Mouse (Mus musculus) thymus, postnatal 25 days (tissue): ENCODE measurements at regions not wholly inside any gene's neighbourhood (a gene's known extent, or its start where the extent isn't known, plus 50 kb on each side); places are given as distances from the start of the nearest gene placed in this dataset.

ENCODE experiments used
- DNase-seq: peaks from one replicate; pipeline ENCODE4 v3.0.0; 2022

DNA sequence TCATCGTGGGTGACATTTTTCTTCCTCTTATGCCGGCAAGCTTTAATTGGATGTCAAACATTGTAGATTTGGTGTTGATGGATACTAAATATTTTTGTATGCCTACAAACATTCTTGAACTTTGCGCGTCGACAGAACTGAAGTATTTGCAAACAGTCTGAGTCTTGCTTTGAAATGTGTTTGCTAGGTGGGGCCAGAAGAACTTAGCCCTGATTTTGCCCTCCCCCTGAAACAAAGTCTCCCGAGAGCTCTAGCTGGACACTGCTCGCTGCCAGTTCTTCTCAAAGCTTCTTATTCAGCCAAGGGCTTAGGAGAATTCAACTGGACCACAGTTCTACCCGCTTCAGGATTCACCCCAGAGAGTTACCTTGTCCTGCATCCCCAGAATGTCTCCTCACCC is 133.0 kb downstream of the Rpap3 start:
- no peak for DNase-seq

DNA sequence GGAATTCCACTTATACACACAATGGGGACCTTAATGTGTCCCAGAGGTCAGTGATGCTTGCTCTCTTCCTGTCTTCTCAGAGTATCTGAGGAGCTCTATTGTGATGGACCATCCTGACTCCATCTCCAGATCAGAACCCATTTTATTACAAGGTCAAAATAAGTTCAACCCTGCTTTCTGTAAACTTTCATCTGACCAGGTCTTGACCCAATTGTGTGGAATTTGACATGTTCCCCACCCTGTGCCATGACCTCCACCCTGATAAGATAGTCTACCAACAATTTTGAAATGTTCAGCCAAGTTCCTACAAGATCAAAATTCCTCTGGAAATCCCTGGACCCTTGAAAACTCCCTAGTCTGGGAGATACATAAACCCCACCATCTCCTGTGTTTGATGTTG is 133.7 kb downstream of the Rpap3 start:
- no peak for DNase-seq

- DNase-seq = no peak
Measured at GRCm38 (mm10) chr15:97560096-97560495, 145.5 kb downstream of the Rpap3 start.

DNA sequence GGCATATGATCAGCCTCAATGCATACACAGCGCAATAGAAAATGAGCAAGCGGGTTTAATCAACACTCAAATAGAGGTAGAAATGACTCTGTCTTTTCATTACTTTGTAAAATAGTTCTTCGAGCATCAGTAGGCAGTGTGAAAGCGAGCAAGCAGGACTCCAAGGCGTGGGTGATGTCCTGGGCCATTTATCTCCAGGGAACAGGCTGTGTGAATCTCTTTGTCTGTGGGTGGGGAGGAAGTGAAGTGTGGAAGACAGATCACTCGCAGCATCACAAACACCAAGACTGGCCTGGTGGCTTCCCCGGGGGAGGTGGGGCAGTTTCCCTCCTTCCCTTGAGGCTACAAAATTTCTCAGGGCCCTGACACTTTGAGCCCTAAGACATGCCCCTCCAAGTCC is 146.9 kb downstream of the Rpap3 start:
- no peak for DNase-seq

DNA sequence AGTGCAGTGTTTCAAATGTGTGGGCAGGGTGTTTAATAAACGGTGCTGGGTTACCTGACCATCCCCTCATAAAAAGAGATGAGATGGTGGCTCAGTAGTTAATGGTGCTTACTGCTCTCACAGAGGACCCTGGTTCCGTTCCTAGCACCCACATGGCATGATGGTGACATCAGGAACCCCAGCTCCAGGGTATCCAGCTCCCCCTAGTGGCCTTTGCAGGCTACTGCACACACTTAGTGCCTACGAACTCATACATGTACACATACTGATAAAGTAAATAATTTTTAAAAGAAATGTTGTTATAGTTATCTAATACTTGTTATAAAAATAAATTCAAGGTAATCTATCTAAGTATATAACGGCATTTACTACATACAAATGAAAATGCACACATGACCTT is 157.3 kb downstream of the Rpap3 start:
- DNase-seq = no peak

- DNase-seq = peak; percentile 16
Measured at GRCm38 (mm10) chr15:97545034-97545433, 160.6 kb downstream of the Rpap3 start.

- DNase-seq = no peak
Measured at GRCm38 (mm10) chr15:97541646-97542045, 164.0 kb downstream of the Rpap3 start.

- no peak for DNase-seq
Measured at GRCm38 (mm10) chr15:97536145-97536544, 169.5 kb downstream of the Rpap3 start.

DNA sequence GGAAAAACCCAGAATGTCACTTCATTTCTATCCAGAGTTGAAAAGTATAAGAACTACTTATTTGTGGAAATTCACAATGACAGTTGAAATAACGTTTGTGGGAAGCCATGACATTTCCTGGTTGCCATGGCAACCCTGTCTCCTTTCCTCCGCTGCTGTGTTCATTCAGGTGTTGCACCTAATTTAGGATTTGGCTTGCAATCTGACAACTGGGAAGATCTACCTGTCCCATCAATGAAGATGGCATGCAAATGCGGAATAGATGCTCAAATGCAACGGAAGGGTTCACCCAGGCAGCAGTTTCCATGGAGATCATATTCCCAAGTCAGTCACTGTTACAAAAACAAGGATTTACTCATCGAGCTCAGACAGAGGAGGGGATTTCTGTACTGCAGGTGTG is 170.7 kb downstream of the Rpap3 start:
- DNase-seq = peak; percentile 35

- DNase-seq = no peak
Measured at GRCm38 (mm10) chr15:97533553-97534291, 171.9 kb downstream of the Rpap3 start.

GRCm38 (mm10) chr15:97532346-97532910 is 173.2 kb downstream of the Rpap3 start:
- DNase-seq = peak; percentile 33

GRCm38 (mm10) chr15:97528291-97529050 is 177.2 kb downstream of the Rpap3 start:
- no peak for DNase-seq

- no peak for DNase-seq
Measured at GRCm38 (mm10) chr15:97520395-97520794, 185.2 kb downstream of the Rpap3 start.

DNA sequence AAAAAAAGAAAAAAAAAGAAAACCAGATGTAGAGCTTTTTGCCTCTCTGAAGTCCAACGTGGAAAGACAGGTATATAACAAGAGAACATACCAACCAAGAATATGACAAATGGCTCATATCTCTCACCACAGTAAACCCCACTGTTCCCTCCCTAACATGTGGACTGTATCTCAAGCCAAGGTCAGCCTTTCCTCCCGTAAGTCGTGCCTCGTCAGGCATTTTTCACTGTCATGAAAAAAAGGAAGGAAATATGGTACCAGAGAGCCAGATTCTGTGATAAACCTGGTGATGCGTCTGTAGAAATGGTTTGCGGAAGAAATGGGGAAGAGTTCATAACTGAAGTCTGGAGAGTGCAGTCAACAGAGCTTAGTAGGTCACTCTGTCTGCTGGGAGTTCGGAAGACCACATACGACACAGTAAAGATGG is 185.7 kb downstream of the Rpap3 start:
- DNase-seq = no peak

DNA sequence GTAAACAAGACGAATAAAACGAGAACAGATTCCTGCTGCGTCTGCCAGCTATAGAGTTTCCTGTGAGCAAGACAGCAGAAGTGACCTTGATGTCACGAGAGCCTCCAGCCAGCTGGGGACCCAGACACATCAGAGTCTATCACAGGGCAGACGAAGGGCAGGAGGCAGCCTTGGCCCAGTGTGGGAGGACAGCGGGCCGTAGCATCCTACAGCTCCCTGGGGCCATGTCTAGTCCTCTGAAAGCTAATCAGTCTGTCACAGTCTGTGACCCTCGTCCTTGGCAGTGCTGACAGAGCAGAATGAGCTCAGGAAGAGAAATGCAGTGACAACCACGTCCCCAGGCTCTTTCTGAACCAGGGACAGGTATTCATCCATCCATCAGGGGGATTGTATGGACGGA is 187.7 kb downstream of the Rpap3 start:
- no peak for DNase-seq

DNA sequence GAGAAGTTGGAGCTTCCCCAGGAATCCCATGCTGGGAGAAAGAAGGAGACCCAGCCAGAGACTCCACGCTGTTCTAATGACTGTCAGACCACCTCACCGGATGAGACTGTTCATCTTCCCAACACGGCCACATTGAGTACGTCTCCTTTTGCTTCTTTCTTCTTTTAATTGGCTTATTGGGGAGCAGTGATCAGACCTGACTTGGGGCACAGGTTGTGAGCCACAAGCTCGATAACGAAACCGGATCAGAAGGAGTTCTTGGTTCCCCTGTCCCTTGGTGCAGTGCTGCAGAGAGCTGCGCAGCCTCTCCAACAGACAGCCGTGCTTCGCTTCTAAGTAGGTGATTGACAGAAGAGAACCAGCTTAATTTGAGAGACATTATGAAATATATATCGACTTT is 188.4 kb downstream of the Rpap3 start:
- DNase-seq = no peak

DNA sequence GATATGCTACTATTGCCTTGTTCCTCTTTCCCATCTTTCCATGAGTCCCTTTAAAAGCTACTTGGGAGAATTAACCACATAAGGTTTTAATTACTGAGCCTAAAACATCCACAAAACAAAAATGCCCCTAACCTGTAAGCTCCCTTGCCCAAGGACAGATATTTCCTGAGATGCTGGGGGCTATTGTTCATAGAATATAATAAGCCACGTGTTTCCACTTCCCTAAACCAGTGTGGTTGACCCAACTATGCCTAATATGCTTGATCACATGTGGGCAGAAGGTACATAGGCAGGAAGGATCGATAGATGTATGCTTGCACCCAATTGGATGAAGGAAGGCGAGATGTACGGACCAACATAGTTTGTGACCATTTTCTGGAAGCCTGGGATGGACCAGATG is 189.9 kb downstream of the Rpap3 start:
- DNase-seq = no peak

GRCm38 (mm10) chr15:97507656-97508306 is 197.8 kb downstream of the Rpap3 start:
- DNase-seq = no peak

DNA sequence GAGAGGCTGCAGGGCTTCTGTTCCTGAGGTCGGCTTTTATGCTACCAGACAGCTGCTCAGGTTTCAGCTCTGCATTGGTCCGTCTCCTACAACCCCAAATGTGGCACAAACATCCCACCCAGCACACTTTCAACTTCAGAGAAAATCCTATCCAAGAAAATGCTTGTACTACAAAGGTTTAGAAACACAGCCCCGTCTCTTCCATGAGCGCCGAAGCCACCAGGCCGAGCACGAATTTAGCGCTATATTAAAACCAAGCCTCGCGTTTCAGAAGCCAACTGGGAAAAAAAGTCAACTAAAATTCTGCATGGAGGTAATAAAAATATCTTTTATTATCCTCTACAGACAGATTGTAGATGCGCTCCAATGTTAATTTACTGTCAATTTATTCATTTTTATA is 198.4 kb downstream of the Rpap3 start:
- no peak for DNase-seq

GRCm38 (mm10) chr15:97505715-97506114 is 199.9 kb downstream of the Rpap3 start:
- DNase-seq = no peak

DNA sequence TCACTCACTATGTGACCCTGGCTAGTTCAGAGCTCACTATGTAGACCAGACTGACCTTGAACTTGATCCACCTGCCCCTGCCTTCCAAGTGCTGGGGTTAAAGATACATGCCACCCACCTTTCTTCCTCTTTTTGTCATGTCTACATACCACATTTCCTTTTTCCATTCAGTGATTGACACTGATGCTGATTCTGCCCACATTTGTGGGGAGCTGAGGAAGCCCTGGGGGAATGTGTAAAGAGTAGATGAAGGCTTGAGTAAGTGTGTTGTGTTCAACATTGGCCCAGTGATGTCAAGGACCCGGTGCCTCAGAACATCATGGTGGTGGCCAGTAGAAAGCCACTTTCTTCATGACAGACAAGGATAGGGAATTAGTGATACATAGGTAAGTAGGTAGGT is 201.3 kb downstream of the Rpap3 start:
- DNase-seq = no peak

DNA sequence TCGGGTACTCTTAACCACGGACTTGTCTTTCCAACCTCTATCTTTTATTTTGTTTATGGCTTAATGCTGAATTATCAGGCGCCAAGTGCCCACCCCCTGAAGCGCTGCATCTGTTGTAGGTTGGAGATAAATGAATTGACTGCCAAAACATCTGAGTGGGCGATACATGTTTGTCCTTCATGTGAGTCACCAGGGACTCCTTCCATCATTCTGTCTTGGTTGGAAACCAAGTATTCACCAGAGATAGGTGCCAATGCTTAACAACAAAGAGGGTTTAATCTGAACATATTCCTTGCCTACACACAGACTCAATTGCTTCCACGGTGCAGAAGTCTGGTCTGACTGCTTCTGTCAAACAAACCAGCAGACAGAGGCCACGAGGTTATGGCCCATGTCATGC is 203.6 kb downstream of the Rpap3 start:
- DNase-seq = no peak

DNA sequence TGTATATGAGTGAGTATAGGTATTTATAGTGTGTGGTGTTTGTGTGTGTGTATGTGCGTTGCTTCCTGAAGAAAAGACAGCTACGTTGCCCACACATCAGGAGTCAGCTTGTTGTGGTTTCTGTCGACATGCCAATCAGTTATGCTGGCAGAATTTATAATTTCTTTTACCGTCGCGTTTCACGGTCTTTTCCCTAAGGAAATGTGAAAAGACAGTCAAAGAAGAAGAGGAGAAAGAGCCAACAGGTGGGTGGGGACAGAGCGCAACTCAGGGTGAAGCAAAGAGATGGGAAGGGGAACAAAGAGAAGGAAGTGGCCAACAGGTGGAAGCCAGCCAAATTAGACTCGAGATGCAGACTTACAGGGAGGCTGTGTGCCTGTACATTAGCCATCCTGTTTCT is 204.2 kb downstream of the Rpap3 start:
- peak; percentile 23 for DNase-seq
